Mouse (Mus musculus) spleen, adult 2 months (tissue): ENCODE measurements around the gene Sphk1. TPM values are rescaled to one million over a fixed set of nuclear protein-coding genes. Genes with fewer than 3 reads are reported as not detected.

Source experiments
- DNase-seq, 2 experiments: peaks; one replicate each; pipeline versions ENCODE4 v3.0.0 to v3.0.0-alpha.2; 2012 to 2021; ENCODE audit warnings: low spot score in 2 of 2, low read depth in 1 of 2
- H3K27ac ChIP-seq: fragments of 200-500 bp; 2 replicates; pipeline ENCODE4 v1.5.1; 2012; ENCODE audit warnings: low read length, inconsistent platforms; ENCODE audit not compliant: insufficient read depth
- H3K27me3 ChIP-seq: fragments of 200-500 bp; 2 replicates; pipeline ENCODE4 v1.6.1; 2012; ENCODE audit warnings: mild to moderate bottlenecking, moderate library complexity, low read length, inconsistent platforms; ENCODE audit not compliant: control insufficient read depth, insufficient read depth
- H3K36me3 ChIP-seq: fragments of 200-500 bp; 2 replicates; pipeline ENCODE4 v1.6.1; 2012; ENCODE audit warnings: mild to moderate bottlenecking, low read length, inconsistent platforms; ENCODE audit not compliant: control insufficient read depth, insufficient read depth
- H3K4me1 ChIP-seq: fragments of 200-500 bp; 2 replicates; pipeline ENCODE4 v1.6.1; 2011; ENCODE audit warnings: inconsistent platforms; ENCODE audit not compliant: control insufficient read depth, insufficient read depth, insufficient read length
- H3K4me3 ChIP-seq: fragments of 200-500 bp; 2 replicates; pipeline ENCODE4 v1.5.1; 2011; ENCODE audit warnings: mild to moderate bottlenecking, inconsistent platforms; ENCODE audit not compliant: insufficient read depth, insufficient read length; ENCODE audit errors: extremely low read depth
- CTCF ChIP-seq: fragments of 200-500 bp; IDR thresholded peaks from 2 replicates; pipeline ENCODE4 v1.5.1; 2011; ENCODE audit warnings: mild to moderate bottlenecking, inconsistent platforms; ENCODE audit not compliant: insufficient read depth, insufficient read length, insufficient replicate concordance; ENCODE audit errors: extremely low read depth
- POLR2A ChIP-seq: fragments of 200-500 bp; IDR thresholded peaks from 2 replicates; pipeline ENCODE4 v1.6.1; 2011; ENCODE audit warnings: low read depth, low read length, inconsistent platforms
- WGBS: fragments of 180-500 bp; shearing (Covaris S2); methylation state at CpG from one replicate; pipeline ENCODE4 v1.1.7; 2018; 5-methylcytosine and 5-hydroxymethylcytosine counted together
- polyA plus RNA-seq: library from polyadenylated mRNA; depleted of rRNA; stranded (reverse); fragments of >200 nt; gene quantifications from 2 replicates; pipeline ENCODE4 v1.2.3, GENCODE M21; 2012

The Sphk1 gene
- polyA plus RNA-seq, 1 experiment: 15.5 TPM

GRCm38 (mm10) chr11:116497313-116497712 is 33.4 kb upstream of the Sphk1 start:
- Histone ChIP-seq H3K36me3 (no peaks in the 10 kb centered on the region), H3K4me1 (no peaks in the 10 kb centered on the region; the same call in 1 of the 2 replicates), H3K4me3 (no peak overlapping the region), H3K27me3 (no peaks in the 10 kb centered on the region), H3K27ac (no peak overlapping the region)
- 73% methylated on average over 4 of the region's 4 CpGs for WGBS
- no peak for DNase-seq
- TF ChIP-seq POLR2A (no peak), CTCF (no peak)

DNA sequence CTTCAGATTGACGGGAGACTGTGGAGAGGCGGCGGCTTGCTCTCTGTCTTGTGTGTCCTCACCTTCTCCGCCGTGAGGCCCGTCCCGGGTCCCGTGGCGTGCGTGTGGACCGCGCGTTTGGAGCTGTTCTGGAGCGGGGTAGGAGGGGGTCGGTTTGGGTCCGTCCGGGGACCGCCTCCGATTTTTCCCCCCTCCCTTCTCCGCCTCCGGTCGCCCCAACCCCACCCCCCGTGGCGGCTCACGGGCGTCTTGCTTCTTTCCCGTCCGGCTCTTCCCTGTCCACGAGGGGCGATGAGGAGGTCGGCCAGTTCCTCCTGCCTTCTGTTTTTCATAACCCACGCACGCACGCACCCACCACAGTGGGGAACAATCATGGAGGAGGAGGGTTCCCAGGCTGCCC is 32.1 kb upstream of the Sphk1 start:
- TF ChIP-seq CTCF: no peak
- no peak for TF ChIP-seq POLR2A
- H3K27ac ChIP-seq: no peak overlapping the region
- DNase-seq: no peak
- no peaks in the 10 kb centered on the region for H3K36me3 ChIP-seq
- H3K4me1 ChIP-seq: no peaks in the 10 kb centered on the region; the same call in 1 of the 2 replicates
- no peak overlapping the region for H3K4me3 ChIP-seq
- no peaks in the 10 kb centered on the region for H3K27me3 ChIP-seq
- 55% methylated on average over 32 of the region's 34 CpGs for WGBS

DNA sequence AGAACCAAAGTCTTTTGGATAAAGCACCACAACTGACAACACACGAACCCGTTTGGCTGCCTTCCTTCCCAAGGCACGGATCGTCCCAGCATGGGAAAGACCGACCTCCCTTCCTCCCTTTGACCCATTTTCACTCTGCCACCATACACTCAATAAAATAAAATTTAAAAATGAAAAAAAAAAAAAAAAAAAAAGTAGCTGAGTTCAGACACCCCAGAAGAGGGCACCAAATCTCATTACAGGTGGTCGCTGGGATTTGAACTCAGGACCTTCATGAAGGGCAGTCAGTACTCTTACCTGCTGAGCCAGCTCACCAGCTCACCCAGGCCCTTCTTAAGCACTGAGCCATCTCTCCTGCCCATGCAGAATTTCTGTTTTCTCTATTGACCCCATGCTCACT is 31.7 kb upstream of the Sphk1 start:
- 69% methylated on average over 6 of the region's 6 CpGs for WGBS
- no peak for TF ChIP-seq CTCF
- TF ChIP-seq POLR2A: no peak
- Histone ChIP-seq H3K4me1 (no peaks in the 10 kb centered on the region; the same call in 1 of the 2 replicates), H3K27me3 (no peaks in the 10 kb centered on the region), H3K27ac (no peak overlapping the region), H3K4me3 (no peak overlapping the region), H3K36me3 (no peaks in the 10 kb centered on the region)
- no peak for DNase-seq

DNA sequence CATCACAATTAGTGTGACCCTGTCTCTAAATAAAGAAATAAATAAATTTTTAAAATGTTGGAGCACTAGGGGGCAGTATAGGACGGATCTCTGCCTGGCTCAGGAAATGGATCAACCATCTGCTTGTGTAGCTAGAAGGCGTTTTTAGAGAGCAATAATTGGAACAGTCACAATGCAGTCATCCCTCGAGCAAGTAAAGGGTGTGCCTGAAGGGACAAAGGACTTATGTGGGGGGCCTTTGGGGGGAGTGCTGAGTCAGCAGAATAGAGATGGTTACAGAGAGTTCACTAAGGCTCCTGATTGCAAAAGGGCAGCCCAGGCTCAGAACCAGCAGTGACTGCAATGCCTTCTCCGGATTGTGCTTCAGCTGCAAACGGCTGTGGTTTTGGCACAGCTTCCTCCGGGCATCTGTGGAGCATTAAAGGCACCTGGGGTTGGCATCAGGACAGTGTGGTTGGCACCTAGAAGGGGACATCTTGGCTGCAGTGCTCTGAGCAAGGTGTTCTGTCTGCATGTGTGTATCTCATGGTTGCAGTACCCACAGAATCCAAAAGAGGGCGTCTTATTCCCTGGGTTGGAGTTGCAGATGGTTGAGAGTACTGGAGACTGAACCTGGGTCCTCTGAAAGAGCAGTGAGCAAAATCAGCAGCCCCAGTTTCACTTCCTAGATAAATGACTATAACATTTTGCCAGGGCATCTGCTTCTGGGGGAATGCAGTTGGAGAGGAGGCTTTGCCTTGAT is 29.5 kb upstream of the Sphk1 start:
- whole genome bisulfite sequencing: 11% methylated on average over 7 of the region's 7 CpGs
- Histone ChIP-seq H3K4me1 (no peaks in the 10 kb centered on the region; the same call in 1 of the 2 replicates), H3K36me3 (no peaks in the 10 kb centered on the region), H3K27me3 (no peaks in the 10 kb centered on the region), H3K4me3 (no peak overlapping the region), H3K27ac (no peak overlapping the region)
- no peak for DNase-seq
- TF ChIP-seq POLR2A (no peak), CTCF (no peak)

DNA sequence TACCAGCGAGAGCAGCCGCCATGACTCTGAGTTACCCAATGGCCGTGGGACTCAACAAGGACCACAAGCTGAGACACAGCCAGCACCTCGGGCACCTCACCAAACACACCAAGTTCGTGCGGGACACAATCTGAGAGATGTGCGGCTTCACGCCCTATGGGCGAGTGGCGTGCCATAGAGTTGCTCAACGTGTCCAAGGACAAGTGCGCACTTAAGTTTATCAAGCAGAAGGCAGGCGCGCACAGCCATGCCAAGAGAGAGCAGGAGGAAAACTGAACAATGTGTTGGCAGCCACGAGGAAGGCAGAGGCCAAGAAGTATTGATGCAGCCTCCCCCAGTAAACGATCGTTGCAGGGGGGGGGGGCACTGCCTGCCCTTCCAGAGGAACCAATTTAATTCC is 26.2 kb upstream of the Sphk1 start:
- Histone ChIP-seq H3K36me3 (no peaks in the 10 kb centered on the region), H3K4me1 (no peaks in the 10 kb centered on the region), H3K4me3 (no peak overlapping the region), H3K27me3 (no peaks in the 10 kb centered on the region), H3K27ac (no peak overlapping the region)
- WGBS: 86% methylated on average over 17 of the region's 17 CpGs
- no peak for DNase-seq
- no peak for TF ChIP-seq CTCF
- no peak for TF ChIP-seq POLR2A

DNA sequence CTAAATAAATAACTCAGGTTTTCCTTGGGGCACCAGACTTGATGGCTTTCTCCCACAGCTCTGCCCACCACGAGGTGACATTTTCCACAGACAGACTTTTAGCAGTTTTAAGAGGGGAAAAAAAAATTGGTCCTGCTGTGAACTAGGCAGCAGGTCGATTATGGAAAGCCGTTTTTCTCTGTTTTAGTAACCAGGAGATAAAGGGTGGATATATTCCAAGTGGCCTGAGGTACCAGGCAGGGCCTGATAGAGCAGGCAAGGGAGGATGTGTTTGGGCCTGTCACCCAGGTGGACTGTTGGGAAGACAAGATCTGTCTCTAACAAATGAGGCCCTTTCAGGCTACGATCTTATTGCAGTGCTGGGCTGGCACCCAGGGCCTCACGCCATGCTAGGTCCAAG is 25.2 kb upstream of the Sphk1 start:
- Histone ChIP-seq H3K36me3 (no peaks in the 10 kb centered on the region), H3K4me1 (no peaks in the 10 kb centered on the region), H3K27ac (no peak overlapping the region), H3K27me3 (no peaks in the 10 kb centered on the region), H3K4me3 (no peak overlapping the region)
- 75% methylated on average over 5 of the region's 5 CpGs for WGBS
- TF ChIP-seq CTCF (no peak), POLR2A (no peak)
- no peak for DNase-seq

DNA sequence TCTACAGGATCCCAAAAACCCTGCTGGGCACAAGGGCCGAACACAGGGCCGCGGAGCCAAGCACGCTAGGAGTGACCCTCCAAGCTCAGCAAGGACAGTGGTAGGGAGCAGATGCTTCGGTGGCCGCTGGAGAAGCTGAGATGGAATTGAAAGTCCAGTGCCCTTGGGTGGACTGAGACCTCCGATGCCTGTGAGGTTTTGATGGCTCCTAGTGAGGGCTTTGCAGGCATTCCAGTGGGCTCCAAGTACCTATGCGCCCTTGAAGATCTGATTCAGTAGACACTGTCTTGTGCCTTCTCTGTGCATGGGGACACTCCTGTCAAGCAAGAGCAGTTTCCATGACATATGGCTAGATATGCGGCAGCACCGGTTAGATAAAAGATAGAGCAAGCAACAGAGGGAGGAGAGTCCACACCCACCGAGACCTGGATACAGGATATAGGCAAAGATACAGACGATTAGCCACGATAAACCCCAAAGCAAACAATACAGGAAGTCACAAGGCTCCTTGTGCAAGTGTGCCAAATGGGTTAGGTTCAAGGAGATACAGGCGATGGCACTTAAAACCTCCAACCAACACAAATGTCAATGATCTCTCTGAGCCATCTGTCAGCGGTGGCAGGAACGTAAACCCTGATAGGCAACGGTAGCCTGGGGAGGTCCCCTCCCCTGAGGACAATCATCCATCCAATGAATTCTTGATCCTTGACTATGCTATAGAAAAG is 24.4 kb upstream of the Sphk1 start:
- DNase-seq: no peak
- WGBS: 77% methylated on average over 17 of the region's 17 CpGs
- H3K36me3 ChIP-seq: no peaks in the 10 kb centered on the region
- no peak for TF ChIP-seq POLR2A
- no peak for TF ChIP-seq CTCF
- H3K4me3 ChIP-seq: no peak overlapping the region
- H3K4me1 ChIP-seq: no peaks in the 10 kb centered on the region
- no peaks in the 10 kb centered on the region for H3K27me3 ChIP-seq
- H3K27ac ChIP-seq: no peak overlapping the region
